Mouse (Mus musculus) cortical plate, adult 2 months (tissue): ENCODE data around the gene Btbd35f11. TPM values are rescaled to one million over a fixed set of nuclear protein-coding genes. Genes with fewer than 3 reads are reported as not detected.
"Not testable (repeated sequence)": the region's sequence is repeated elsewhere in the genome, so short reads cannot be mapped to it uniquely, and the experiment has no call there.

Experiments used
- H3K27ac ChIP-seq: fragments of 200-500 bp; 2 replicates; pipeline ENCODE4 v1.5.1; 2012; ENCODE audit warnings: low read length, control low read depth, inconsistent platforms; ENCODE audit not compliant: insufficient read depth
- H3K4me1 ChIP-seq: fragments of 200-500 bp; 2 replicates; pipeline ENCODE4 v1.6.1; 2011; ENCODE audit warnings: low read length; ENCODE audit not compliant: control insufficient read depth, insufficient read depth
- H3K4me3 ChIP-seq: fragments of 200-500 bp; 2 replicates; pipeline ENCODE4 v1.5.1; 2011; ENCODE audit warnings: mild to moderate bottlenecking, low read length, control low read depth; ENCODE audit not compliant: insufficient read depth
- polyA plus RNA-seq: library from polyadenylated mRNA; depleted of rRNA; stranded (reverse); fragments of >200 nt; gene quantifications from 2 replicates; pipeline ENCODE4 v1.2.3, GENCODE M21; 2012; rRNA removed

Btbd35f11 gene
- polyA plus RNA-seq: not detected in 2 replicates

DNA sequence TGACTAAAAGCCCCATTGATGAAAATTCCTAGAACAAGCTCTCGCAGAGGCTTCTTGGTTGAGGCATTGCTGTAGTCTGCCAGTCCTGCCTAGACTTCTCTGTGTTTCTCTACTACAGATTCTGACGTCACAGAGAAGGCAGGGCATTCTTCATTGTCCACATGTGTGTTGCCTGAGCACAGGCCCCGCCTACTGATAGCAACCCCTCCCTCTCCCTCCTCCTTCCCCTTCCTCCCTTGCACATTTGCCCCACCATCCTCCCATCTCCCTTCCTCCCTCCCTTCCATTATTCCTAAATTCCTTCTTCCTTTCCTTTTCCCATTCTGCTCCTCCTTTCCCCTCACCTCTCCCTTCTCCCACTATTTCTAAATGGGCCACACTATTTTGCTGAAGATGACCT is at the start of gene Btbd35f11:
Gene Btbd35f11, minus strand, starts transcription at position 101 of the 400 bp plus-strand sequence.
- H3K4me3 ChIP-seq, H3K27ac ChIP-seq, H3K4me1 ChIP-seq: not testable (repeated sequence)

DNA sequence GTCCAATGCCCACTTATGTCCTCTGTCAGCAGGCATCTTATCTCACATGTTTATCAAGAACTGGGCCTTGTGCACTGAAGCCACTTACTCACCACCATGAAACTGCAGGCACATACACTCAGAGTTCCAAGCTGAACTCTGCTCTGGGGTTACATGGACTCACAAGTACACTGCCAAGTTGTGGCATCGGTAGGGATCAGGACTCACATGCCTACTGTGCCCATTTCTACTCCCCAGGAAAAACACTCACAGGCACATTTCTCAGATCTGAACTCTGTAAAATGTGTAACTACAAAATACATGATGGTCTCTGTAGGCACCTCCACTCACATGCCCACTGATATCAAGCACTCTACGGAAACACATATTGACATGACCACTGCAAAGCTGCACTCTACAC is 33.5 kb downstream of the Btbd35f11 start:
- not testable (repeated sequence) for H3K4me3 ChIP-seq, H3K27ac ChIP-seq, H3K4me1 ChIP-seq

Other genes starting within 250 kb of the Btbd35f11 start
- gene Btbd35f24, start 247.9 kb downstream of the Btbd35f11 start, polyA plus RNA-seq: not detected in 2 replicates